Comparison of ENCODE assay signal across 8 mouse cellular contexts in the genomic region with DNA sequence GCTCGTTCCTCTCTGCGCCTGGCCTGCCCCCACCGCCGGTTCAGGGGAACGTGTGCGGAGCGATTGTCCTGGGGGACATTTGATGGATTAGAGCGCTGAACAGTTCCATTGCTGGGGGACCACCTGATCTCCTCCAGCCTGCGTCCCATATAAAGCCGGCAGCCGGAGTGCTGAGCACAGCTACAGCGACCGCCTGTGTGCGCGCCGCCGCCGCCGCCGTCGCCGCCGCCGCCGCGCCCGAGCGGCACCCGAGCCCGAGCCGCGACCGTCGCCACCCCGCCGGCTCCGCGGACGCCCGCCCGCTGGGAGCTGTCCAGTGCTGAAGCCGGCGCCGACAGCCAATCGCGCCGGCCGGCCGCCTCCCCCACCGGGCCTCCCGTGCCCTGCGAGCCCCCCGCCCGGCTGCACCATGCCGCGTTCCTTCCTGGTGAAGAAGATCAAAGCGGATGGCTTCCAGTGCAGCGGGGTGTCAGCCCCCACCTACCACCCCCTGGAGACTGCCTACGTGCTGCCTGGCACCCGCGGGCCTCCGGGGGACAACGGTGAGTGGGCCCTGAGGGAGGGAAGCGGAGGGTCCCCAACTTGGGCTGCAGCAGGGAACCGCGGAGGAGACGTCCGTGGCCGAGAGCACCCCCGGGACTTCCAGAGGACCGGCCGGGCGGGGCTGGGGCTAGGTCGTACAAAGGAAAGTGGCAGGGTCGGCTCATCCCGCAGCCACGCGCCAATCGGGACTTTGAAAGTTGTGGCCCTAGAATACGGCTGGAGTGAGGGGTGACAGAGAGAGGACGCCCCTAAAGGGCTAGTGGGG. TPM values are rescaled to one million over a fixed set of nuclear protein-coding genes. Genes with fewer than 3 reads are reported as not detected.
DNase-seq lines count a peak whose midpoint lies in the region; ATAC-seq and TF ChIP-seq lines count a peak whose summit lies in the region.

No protein-coding gene starts in this region.

- H3K4me2 ChIP-seq in forebrain, embryonic 12.5 days = peak overlapping the region; percentile 78
- peak overlapping the region; percentile 42 for H3K4me2 ChIP-seq in lung, postnatal 0 days (replicated peaks; ENCODE audit: low read depth, low read length)

- peaks cover 69% of the 10 kb centered on the region for H3K4me1 ChIP-seq in forebrain, embryonic 12.5 days
- 0 out of 2 replicates have a peak, but pooled peaks cover 4% of the 10 kb centered on the region for H3K4me1 ChIP-seq in lung, postnatal 0 days (ENCODE audit: insufficient read depth, low read depth, low read length)

- peak; percentile 81 for ATAC-seq in forebrain, embryonic 12.5 days (ENCODE audit: low FRiP score)
- ATAC-seq in lung, postnatal 0 days = peak; percentile 93

- H3K27me3 ChIP-seq in forebrain, embryonic 12.5 days = peaks cover 62% of the 10 kb centered on the region
- peaks cover 45% of the 10 kb centered on the region for H3K27me3 ChIP-seq in lung, postnatal 0 days (replicated peaks; ENCODE audit: insufficient read depth, low read length)

- intact Hi-C loops in heart, postnatal 10 days (cut with DNase I) = no loop called here

- peak overlapping the region; percentile 97 for H3K27ac ChIP-seq in forebrain, embryonic 12.5 days
- H3K27ac ChIP-seq in lung, postnatal 0 days (ENCODE audit: low read length) = no peak overlapping the region

- H3K4me3 ChIP-seq in forebrain, embryonic 12.5 days (replicated peaks) = peak overlapping the region; percentile 74
- no peak overlapping the region for H3K4me3 ChIP-seq in lung, postnatal 0 days (ENCODE audit: low read depth, low read length)

- no peak for TF ChIP-seq CTCF in lung, postnatal 0 days (IDR thresholded peaks at IDR 0.05)

- peaks cover 3% of the 10 kb centered on the region; the same call in 1 of the 2 replicates for H3K36me3 ChIP-seq in forebrain, embryonic 12.5 days (replicated peaks)
- no peaks in the 10 kb centered on the region for H3K36me3 ChIP-seq in lung, postnatal 0 days (ENCODE audit: insufficient read depth, low read length)

- under 1% methylated on average over 81 of the region's 81 CpGs for WGBS in forebrain, embryonic 12.5 days
- under 1% methylated on average over 49 of the region's 81 CpGs for WGBS in lung, postnatal 0 days

- no peak for TF ChIP-seq EP300 in lung, postnatal 0 days (IDR thresholded peaks at IDR 0.05)

- DNase-seq in ES-CJ7 (ENCODE audit: low read depth, low spot score) = peak; percentile 44
- peak; percentile 47 for DNase-seq in c-Kit-positive CD71-negative TER-119-negative erythroid progenitor cells, embryonic 14.5 days (ENCODE audit: low read depth)
- DNase-seq in heart, postnatal 10 days = peak; percentile 88 to 91
- DNase-seq in kidney, postnatal 25 days = peak; percentile 83 to 91
- peak; percentile 82 for DNase-seq in lung, postnatal 0 days (ENCODE audit: low spot score)
- peak; percentile 87 for DNase-seq in ovary, postnatal 14 days (ENCODE audit: low spot score)
- DNase-seq in thymus, postnatal 25 days = peak; percentile 77

- H3K9ac ChIP-seq in forebrain, embryonic 12.5 days = peak overlapping the region; percentile 93
- no peak overlapping the region for H3K9ac ChIP-seq in lung, postnatal 0 days (replicated peaks; ENCODE audit: low read depth)

- no peaks in the 10 kb centered on the region for H3K9me3 ChIP-seq in forebrain, embryonic 12.5 days
- H3K9me3 ChIP-seq in lung, postnatal 0 days (ENCODE audit: low read length) = no peaks in the 10 kb centered on the region

RNA-seq across cellular contexts. Expression of a gene that starts 0.5 kb away (rescaled TPM):
- polyA plus RNA-seq in forebrain, embryonic 12.5 days (2016; fragmentation: Nextera tagmentation; extraction: Ambion mirVana) = 15.3 and 15.6 TPM in 2 replicates
- total RNA-seq in heart, postnatal 10 days (2021) = not detected
- polyA plus RNA-seq in lung, postnatal 0 days (2015; fragmentation: Nextera tagmentation; extraction: Ambion mirVana) = not detected in 2 replicates

RNA-seq across cellular contexts. Expression of a gene that starts 23.5 kb away (rescaled TPM):
- 12.0 and 12.9 TPM in 2 replicates for polyA plus RNA-seq in forebrain, embryonic 12.5 days (2016; fragmentation: Nextera tagmentation; extraction: Ambion mirVana)
- total RNA-seq in heart, postnatal 10 days (2021) = 10 to 100 TPM; 11.3 to 12.1 TPM
- polyA plus RNA-seq in lung, postnatal 0 days (2015; fragmentation: Nextera tagmentation; extraction: Ambion mirVana) = 8.9 and 9.4 TPM in 2 replicates

Comparison
In these comparisons a context has a peak if more than half of its experiments do, and no peak if none do; other contexts are left out.
1. RNA of a gene that starts 0.5 kb away (polyA plus RNA-seq): 15.3 to 15.6 TPM in forebrain, embryonic 12.5 days; not detected in lung, postnatal 0 days; every median in the first group is over 10 times any median in the second.
2. Peak in every context shown above with its lines, with median percentiles within 50 percentile points of each other: DNase-seq.